Mouse (Mus musculus) heart, postnatal 0 days (tissue): ENCODE data around the gene Slc22a15.

Source experiments
- CTCF ChIP-seq: IDR thresholded peaks from 2 replicates; pipeline ENCODE4 v1.5.1; 2016; ENCODE audit warnings: antibody characterized with exemption, control low read depth, low read depth
- EP300 ChIP-seq: IDR thresholded peaks from 2 replicates; pipeline ENCODE4 v1.6.1; 2016; ENCODE audit warnings: antibody characterized with exemption, low read depth

DNA sequence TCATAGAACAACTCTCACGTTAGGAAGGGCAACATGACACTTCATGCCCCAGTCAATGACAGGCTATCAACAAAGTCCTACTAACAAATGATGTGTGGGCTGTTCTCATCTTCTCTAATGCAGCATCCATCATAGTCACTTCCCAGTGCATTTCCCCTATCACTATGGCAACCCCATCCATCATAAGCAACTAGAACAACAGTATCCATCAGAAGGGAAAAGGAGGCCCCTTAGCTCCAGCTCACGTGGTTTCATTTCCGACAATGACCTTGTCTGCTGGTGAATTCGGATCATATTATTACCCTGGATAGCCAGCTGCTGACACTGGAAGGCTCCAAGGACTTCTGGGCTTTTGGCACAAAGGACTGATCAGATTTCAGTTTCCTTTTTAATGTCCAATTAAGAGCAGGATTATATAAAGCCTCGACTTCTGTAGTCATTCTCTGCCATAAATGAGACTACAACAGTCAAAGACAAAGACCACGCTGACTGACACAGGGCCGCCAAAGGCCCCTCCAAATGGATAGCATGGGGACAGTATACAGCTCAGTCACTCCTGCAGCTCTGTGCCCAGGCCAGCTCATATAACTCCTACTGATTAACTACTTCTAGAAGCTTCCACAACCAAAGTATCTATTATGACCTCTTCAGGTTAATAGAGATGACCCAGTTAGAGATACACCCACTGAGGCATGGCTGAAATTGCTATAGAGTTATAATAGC is 81.7 kb downstream of the Slc22a15 start:
- TF ChIP-seq CTCF, result no peak
- TF ChIP-seq EP300, result no peak
